Mouse (Mus musculus) myocyte (in vitro differentiated cells): ENCODE data around the gene Sqstm1.

Experiments used
- CEBPB ChIP-seq: IDR thresholded peaks from 2 replicates; pipeline ENCODE4 v1.6.1; 2011; ENCODE audit warnings: mild to moderate bottlenecking, moderate library complexity; ENCODE audit not compliant: poor library complexity, insufficient read depth, severe bottlenecking
- E2F4 ChIP-seq: IDR thresholded peaks from one replicate; pipeline ENCODE4 v1.6.1; 2011; ENCODE audit warnings: mild to moderate bottlenecking, control low read depth, moderate library complexity; ENCODE audit not compliant: insufficient read depth
- MAX ChIP-seq: IDR thresholded peaks from one replicate; pipeline ENCODE4 v1.6.1; 2011; ENCODE audit warnings: low read depth, mild to moderate bottlenecking, control low read depth
- MYOD1 ChIP-seq, 3 experiments: IDR thresholded peaks; one replicate each; pipeline ENCODE4 v1.6.1; 2011; ENCODE audit warnings: control low read depth in 2 of 3, low read depth in 2 of 3, mild to moderate bottlenecking in 2 of 3, moderate library complexity in 1 of 3; ENCODE audit not compliant: insufficient read length in 2 of 3, control insufficient read depth in 1 of 3
- MYOG ChIP-seq, 3 experiments: IDR thresholded peaks; one replicate each; pipeline ENCODE4 v1.6.1; 2011; ENCODE audit warnings: control low read depth in 2 of 3, low read depth in 2 of 3, mild to moderate bottlenecking in 2 of 3; ENCODE audit not compliant: insufficient read length in 2 of 3, control insufficient read depth in 1 of 3, insufficient read depth in 1 of 3
- POLR2A ChIP-seq: IDR thresholded peaks from one replicate; pipeline ENCODE4 v1.6.1; 2011; ENCODE audit warnings: low read depth, mild to moderate bottlenecking, control low read depth, moderate library complexity; ENCODE audit not compliant: insufficient read length
- POLR2AphosphoS2 ChIP-seq: IDR thresholded peaks from one replicate; pipeline ENCODE4 v1.6.1; 2011; ENCODE audit warnings: low read depth, control low read depth; ENCODE audit not compliant: insufficient read length
- REST ChIP-seq: IDR thresholded peaks from one replicate; pipeline ENCODE4 v1.6.1; 2011; ENCODE audit warnings: mild to moderate bottlenecking, control low read depth, moderate library complexity; ENCODE audit not compliant: insufficient read depth, insufficient read length
- SRF ChIP-seq: IDR thresholded peaks from one replicate; pipeline ENCODE4 v1.6.1; 2011; ENCODE audit warnings: low read depth; ENCODE audit not compliant: control insufficient read depth, insufficient read length
- TCF12 ChIP-seq: IDR thresholded peaks from one replicate; pipeline ENCODE4 v1.6.1; 2011; ENCODE audit warnings: mild to moderate bottlenecking, control low read depth; ENCODE audit not compliant: poor library complexity, insufficient read depth, severe bottlenecking
- TCF3 ChIP-seq: IDR thresholded peaks from one replicate; pipeline ENCODE4 v1.6.1; 2011; ENCODE audit warnings: low read depth, control low read depth; ENCODE audit not compliant: insufficient read length
- USF1 ChIP-seq: IDR thresholded peaks from one replicate; pipeline ENCODE4 v1.6.1; 2011; ENCODE audit warnings: low read depth, mild to moderate bottlenecking, control low read depth, moderate library complexity

DNA sequence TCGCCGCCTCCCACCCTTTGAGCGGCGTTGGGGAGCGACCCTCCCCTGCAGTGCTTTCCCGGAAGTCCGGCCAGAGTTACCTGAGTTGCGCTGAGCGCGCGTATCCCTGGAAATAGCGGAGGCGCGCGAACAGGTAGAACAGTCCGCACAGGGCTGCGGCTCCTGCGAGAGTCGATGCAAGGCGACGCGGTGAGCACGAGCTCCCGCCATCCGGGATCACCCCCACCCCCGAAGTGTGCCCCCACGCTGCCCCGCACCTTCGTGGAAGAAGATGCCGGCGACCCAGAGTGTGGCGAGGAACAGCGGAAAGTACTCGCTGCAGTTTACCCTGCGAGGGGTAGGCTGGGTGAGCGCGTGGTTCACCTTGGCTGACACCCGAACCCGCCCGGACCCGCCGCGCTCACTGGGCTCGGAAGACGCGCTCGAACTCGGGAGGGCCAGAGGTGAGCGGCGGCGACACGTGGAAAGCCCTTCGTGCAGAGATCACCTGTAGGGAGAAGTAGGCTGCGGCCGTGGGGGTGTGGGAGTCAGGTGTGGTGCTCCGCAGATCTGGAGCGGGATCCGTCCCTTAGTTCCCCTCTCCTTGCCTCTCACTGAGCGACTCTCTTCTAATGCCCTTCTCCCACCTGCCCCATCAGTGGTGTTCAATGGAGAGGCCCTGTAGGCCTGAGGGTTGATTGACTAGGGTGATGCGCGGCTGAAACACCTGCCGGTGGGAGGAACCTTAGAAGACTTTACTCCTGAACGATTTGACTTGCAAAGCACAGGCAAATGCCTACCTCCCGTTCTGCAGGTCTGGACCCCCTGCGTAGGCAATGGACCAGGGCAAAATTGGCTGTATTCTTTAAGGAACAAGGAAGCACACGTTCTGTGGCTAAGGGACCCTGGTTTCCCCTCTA, 26.6 kb upstream of the Sqstm1 start:
- TF ChIP-seq MAX (no peak), E2F4 (no peak), POLR2A (no peak), SRF (no peak), TCF12 (no peak), CEBPB (no peak), MYOG (IDR thresholded peaks at IDR 0.05; ENCODE audit: control insufficient read depth in 1 of 3, insufficient read depth in 1 of 3, insufficient read length in 2 of 3, low read depth in 2 of 3) (no peak), MYOD1 (IDR thresholded peaks at IDR 0.05; ENCODE audit: control insufficient read depth in 1 of 3, insufficient read length in 2 of 3, low read depth in 2 of 3) (no peak), POLR2AphosphoS2 (no peak), USF1 (no peak), REST (no peak), TCF3 (no peak)
